27 mouse cellular contexts compared by ENCODE assay signal in genomic region chr14:32380099-32380480, GRCm38 (mm10). TPM values are rescaled to one million over a fixed set of nuclear protein-coding genes. Genes with fewer than 3 reads are reported as not detected.
A peak's percentile ranks its signal among the peaks of the same experiment; 100 is the strongest.
DNase-seq lines count a peak whose midpoint lies in the region; ATAC-seq lines count a peak whose summit lies in the region.
"Had no signal": no experiment of that assay in that cellular context is flagged by ENCODE, and none has a peak within 500 bp of the region (broad histone marks: within the 10 kb centered on the region; RNA-seq: fewer than 3 reads in every experiment).

No protein-coding gene starts in this region.

- no peaks in the 10 kb centered on the region for H3K36me3 ChIP-seq in forebrain, embryonic 12.5 days (replicated peaks)
- H3K36me3 ChIP-seq in forebrain, embryonic 11.5 days (ENCODE audit: control insufficient read depth, insufficient read depth, low read length): no peaks in the 10 kb centered on the region
- no peaks in the 10 kb centered on the region for H3K36me3 ChIP-seq in midbrain, embryonic 12.5 days
- H3K36me3 ChIP-seq in midbrain, embryonic 16.5 days (ENCODE audit: control insufficient read depth, insufficient read depth, low read length): no peaks in the 10 kb centered on the region
- H3K36me3 ChIP-seq in limb, embryonic 10.5 days: no peaks in the 10 kb centered on the region
- no peaks in the 10 kb centered on the region for H3K36me3 ChIP-seq in kidney, embryonic 15.5 days
- H3K36me3 ChIP-seq: embryonic facial prominence, embryonic 13.5 days; heart, embryonic 13.5 days; hindbrain, embryonic 13.5 days; neural tube, embryonic 13.5 days had no signal

- peaks cover 69% of the 10 kb centered on the region for H3K27me3 ChIP-seq in forebrain, embryonic 12.5 days
- peaks cover 15% of the 10 kb centered on the region for H3K27me3 ChIP-seq in forebrain, embryonic 11.5 days (ENCODE audit: control insufficient read depth, insufficient read depth, low read length)
- H3K27me3 ChIP-seq in midbrain, embryonic 12.5 days: peaks cover 14% of the 10 kb centered on the region
- H3K27me3 ChIP-seq in midbrain, embryonic 16.5 days (ENCODE audit: control insufficient read depth, insufficient read depth, low read depth, low read length): no peaks in the 10 kb centered on the region
- peaks cover 60% of the 10 kb centered on the region for H3K27me3 ChIP-seq in limb, embryonic 10.5 days (ENCODE audit: low read depth, poor library complexity, severe bottlenecking)
- H3K27me3 ChIP-seq in kidney, embryonic 15.5 days: peaks cover 36% of the 10 kb centered on the region

- no peak overlapping the region for H3K9ac ChIP-seq in forebrain, embryonic 12.5 days
- no peak overlapping the region for H3K9ac ChIP-seq in forebrain, embryonic 11.5 days (ENCODE audit: low read length)
- H3K9ac ChIP-seq in midbrain, embryonic 12.5 days (replicated peaks): no peak overlapping the region
- no peak overlapping the region for H3K9ac ChIP-seq in midbrain, embryonic 16.5 days (ENCODE audit: low read depth, low read length)
- no peak overlapping the region for H3K9ac ChIP-seq in kidney, embryonic 15.5 days
- H3K9ac ChIP-seq: embryonic facial prominence, embryonic 13.5 days; heart, embryonic 13.5 days; hindbrain, embryonic 13.5 days; neural tube, embryonic 13.5 days had no signal

- no peaks in the 10 kb centered on the region for H3K9me3 ChIP-seq in forebrain, embryonic 12.5 days
- no peaks in the 10 kb centered on the region for H3K9me3 ChIP-seq in forebrain, embryonic 11.5 days (ENCODE audit: control insufficient read depth, low read length)
- no peaks in the 10 kb centered on the region for H3K9me3 ChIP-seq in midbrain, embryonic 12.5 days
- no peaks in the 10 kb centered on the region for H3K9me3 ChIP-seq in midbrain, embryonic 16.5 days (replicated peaks; ENCODE audit: control insufficient read depth, low read length, poor library complexity, severe bottlenecking)
- no peaks in the 10 kb centered on the region for H3K9me3 ChIP-seq in limb, embryonic 10.5 days (replicated peaks)
- no peaks in the 10 kb centered on the region for H3K9me3 ChIP-seq in kidney, embryonic 15.5 days (replicated peaks)
- H3K9me3 ChIP-seq: embryonic facial prominence, embryonic 13.5 days; heart, embryonic 13.5 days; hindbrain, embryonic 13.5 days; neural tube, embryonic 13.5 days had no signal

- H3K27ac ChIP-seq in forebrain, embryonic 12.5 days: no peak overlapping the region
- no peak overlapping the region for H3K27ac ChIP-seq in forebrain, embryonic 11.5 days (ENCODE audit: low read depth, low read length)
- H3K27ac ChIP-seq in midbrain, embryonic 12.5 days (replicated peaks): no peak overlapping the region
- H3K27ac ChIP-seq in midbrain, embryonic 16.5 days (ENCODE audit: low read length): no peak overlapping the region
- no peak overlapping the region for H3K27ac ChIP-seq in limb, embryonic 10.5 days
- no peak overlapping the region for H3K27ac ChIP-seq in kidney, embryonic 15.5 days
- H3K27ac ChIP-seq: embryonic facial prominence, embryonic 13.5 days; heart, adult 2 months; heart, embryonic 13.5 days; hindbrain, embryonic 13.5 days; layer of hippocampus, adult 2 months; neural tube, embryonic 13.5 days had no signal

- peak overlapping the region; percentile 48; the same call in 1 of the 2 replicates for H3K4me2 ChIP-seq in forebrain, embryonic 12.5 days
- H3K4me2 ChIP-seq in forebrain, embryonic 11.5 days (ENCODE audit: low read depth, low read length, severe bottlenecking): no peak overlapping the region
- H3K4me2 ChIP-seq in midbrain, embryonic 12.5 days (replicated peaks): peak overlapping the region; percentile 36; the same call in 1 of the 2 replicates
- no peak overlapping the region for H3K4me2 ChIP-seq in midbrain, embryonic 16.5 days (ENCODE audit: low read length)
- no peak overlapping the region for H3K4me2 ChIP-seq in kidney, embryonic 15.5 days
- H3K4me2 ChIP-seq: heart, embryonic 13.5 days had no signal

- peaks cover 21% of the 10 kb centered on the region; the same call in 1 of the 2 replicates for H3K4me1 ChIP-seq in forebrain, embryonic 12.5 days
- H3K4me1 ChIP-seq in forebrain, embryonic 11.5 days (replicated peaks; ENCODE audit: control insufficient read depth, insufficient read depth, low read length): peaks cover 6% of the 10 kb centered on the region; the same call in 1 of the 2 replicates
- H3K4me1 ChIP-seq in midbrain, embryonic 12.5 days: peaks cover 20% of the 10 kb centered on the region
- peaks cover 14% of the 10 kb centered on the region; the same call in 1 of the 2 replicates for H3K4me1 ChIP-seq in midbrain, embryonic 16.5 days (ENCODE audit: control insufficient read depth, insufficient read depth, low read length)
- H3K4me1 ChIP-seq in limb, embryonic 10.5 days: peaks cover 34% of the 10 kb centered on the region
- H3K4me1 ChIP-seq in kidney, embryonic 15.5 days: 0 out of 2 replicates have a peak, but pooled peaks cover 6% of the 10 kb centered on the region

- DNase-seq in forebrain, embryonic 11.5 days (ENCODE audit: low spot score): no peak
- no peak for DNase-seq in limb, embryonic 10.5 days (ENCODE audit: low spot score)
- no peak for DNase-seq in frontal cortex, postnatal 36 days (ENCODE audit: low spot score in 2 of 2)
- DNase-seq: adrenal gland, postnatal 14 days; cerebellum, adult 9-10 months; gastrocnemius, postnatal 36 days; heart, adult 2 months; heart, postnatal 14 days; kidney, adult 2 months had no signal

- no peak overlapping the region for H3K4me3 ChIP-seq in forebrain, embryonic 12.5 days (replicated peaks)
- no peak overlapping the region for H3K4me3 ChIP-seq in forebrain, embryonic 11.5 days (ENCODE audit: low read depth, low read length)
- no peak overlapping the region for H3K4me3 ChIP-seq in midbrain, embryonic 12.5 days
- H3K4me3 ChIP-seq in midbrain, embryonic 16.5 days (ENCODE audit: low read depth, low read length): no peak overlapping the region
- H3K4me3 ChIP-seq in limb, embryonic 10.5 days: 0 out of 2 replicates have a peak overlapping the region, but pooled peaks have one; percentile 33
- H3K4me3 ChIP-seq in kidney, embryonic 15.5 days (replicated peaks): no peak overlapping the region
- H3K4me3 ChIP-seq: erythroblast, embryonic 14.5 days; heart, adult 2 months; heart, embryonic 13.5 days; hindbrain, embryonic 13.5 days; layer of hippocampus, adult 2 months; myocyte; neural tube, embryonic 13.5 days had no signal

- ATAC-seq in forebrain, embryonic 12.5 days (ENCODE audit: low FRiP score): no peak
- no peak for ATAC-seq in forebrain, embryonic 11.5 days (replicated peaks; ENCODE audit: low FRiP score)
- ATAC-seq in midbrain, embryonic 12.5 days (ENCODE audit: low FRiP score, low read depth): no peak
- ATAC-seq in midbrain, embryonic 16.5 days: no peak
- no peak for ATAC-seq in kidney, embryonic 15.5 days (replicated peaks; ENCODE audit: low FRiP score)

- 11% methylated on average over 3 of the region's 3 CpGs for WGBS in forebrain, embryonic 12.5 days
- WGBS in forebrain, embryonic 11.5 days: 28% methylated on average over 3 of the region's 3 CpGs
- 50% methylated on average over 3 of the region's 3 CpGs for WGBS in midbrain, embryonic 12.5 days
- 38% methylated on average over 3 of the region's 3 CpGs for WGBS in midbrain, embryonic 16.5 days
- 49% methylated on average over 3 of the region's 3 CpGs for WGBS in limb, embryonic 10.5 days
- WGBS in kidney, embryonic 15.5 days: 55% methylated on average over 3 of the region's 3 CpGs

RNA-seq across cellular contexts. Expression of gene 1700024G13Rik, which starts 8.1 kb away (rescaled TPM):
- polyA plus RNA-seq in forebrain, embryonic 12.5 days (2016; fragmentation: Nextera tagmentation; extraction: Ambion mirVana): not detected in 2 replicates
- polyA plus RNA-seq in forebrain, embryonic 11.5 days (2014; fragmentation: Nextera tagmentation; extraction: Ambion mirVana): not detected in 2 replicates
- polyA plus RNA-seq in midbrain, embryonic 12.5 days (2016; fragmentation: Nextera tagmentation; extraction: Ambion mirVana): not detected in 2 replicates
- 0.42 and 0.51 TPM in 2 replicates for polyA plus RNA-seq in midbrain, embryonic 16.5 days (2015; fragmentation: Nextera tagmentation; extraction: Ambion mirVana)
- not detected in 2 replicates for polyA plus RNA-seq in limb, embryonic 10.5 days (2016; fragmentation: Nextera tagmentation; extraction: Ambion mirVana)
- not detected in 2 replicates for polyA plus RNA-seq in kidney, embryonic 15.5 days (2015; fragmentation: Nextera tagmentation; extraction: Ambion mirVana)
- polyA plus RNA-seq: embryonic facial prominence, embryonic 13.5 days; erythroblast, embryonic 14.5 days; heart, embryonic 13.5 days; intestine, embryonic 14.5 days; kidney, adult 2 months; limb, embryonic 11.5 days; liver, adult 2 months; liver, embryonic 16.5 days; midbrain, embryonic 14.5 days; myocyte; spleen, adult 2 months; urinary bladder, adult 2 months had no signal

RNA-seq across cellular contexts. Expression of gene Ogdhl, which starts 58.3 kb away (rescaled TPM):
- 16.0 and 20.5 TPM in 2 replicates for polyA plus RNA-seq in forebrain, embryonic 12.5 days (2016; fragmentation: Nextera tagmentation; extraction: Ambion mirVana)
- polyA plus RNA-seq in forebrain, embryonic 11.5 days (2014; fragmentation: Nextera tagmentation; extraction: Ambion mirVana): 18.3 and 18.8 TPM in 2 replicates
- polyA plus RNA-seq in midbrain, embryonic 12.5 days (2016; fragmentation: Nextera tagmentation; extraction: Ambion mirVana): 19.9 and 22.6 TPM in 2 replicates
- polyA plus RNA-seq in midbrain, embryonic 16.5 days (2015; fragmentation: Nextera tagmentation; extraction: Ambion mirVana): 31.3 and 32.7 TPM in 2 replicates
- polyA plus RNA-seq in limb, embryonic 10.5 days (2016; fragmentation: Nextera tagmentation; extraction: Ambion mirVana): 15.8 and 21.1 TPM in 2 replicates
- polyA plus RNA-seq in kidney, embryonic 15.5 days (2015; fragmentation: Nextera tagmentation; extraction: Ambion mirVana): 10.3 and 10.5 TPM in 2 replicates
- polyA plus RNA-seq: erythroblast, embryonic 14.5 days had no signal

Comparison
In these comparisons a context has a peak if more than half of its experiments do, and no peak if none do; other contexts are left out.
1. H3K4me2 ChIP-seq: peak in forebrain, embryonic 12.5 days (single experiment) and midbrain, embryonic 12.5 days (single experiment); none in forebrain, embryonic 11.5 days (single experiment), midbrain, embryonic 16.5 days (single experiment) and kidney, embryonic 15.5 days (single experiment).